Mouse (Mus musculus) heart, embryonic 10.5 days (tissue): ENCODE results near the gene Slc44a1. TPM values are rescaled to one million over a fixed set of nuclear protein-coding genes. Genes with fewer than 3 reads are reported as not detected.

Experiments
- DNase-seq: peaks from one replicate; pipeline ENCODE4 v3.0.0-alpha.2; 2017; ENCODE audit warnings: low spot score
- H3K27ac ChIP-seq: fragments of 300-500 bp; sonication (generic); 2 replicates; pipeline ENCODE4 v1.5.1; 2016; ENCODE audit warnings: mild to moderate bottlenecking
- H3K27me3 ChIP-seq: fragments of 300-500 bp; sonication (generic); 2 replicates; pipeline ENCODE4 v1.6.1; 2016; ENCODE audit warnings: mild to moderate bottlenecking; ENCODE audit not compliant: poor library complexity, insufficient read depth, severe bottlenecking
- H3K36me3 ChIP-seq: fragments of 300-500 bp; sonication (generic); 2 replicates; pipeline ENCODE4 v1.6.1; 2016; ENCODE audit warnings: mild to moderate bottlenecking, moderate library complexity
- H3K4me1 ChIP-seq: fragments of 300-500 bp; sonication (generic); 2 replicates; pipeline ENCODE4 v1.6.1; 2016; ENCODE audit warnings: mild to moderate bottlenecking
- H3K4me3 ChIP-seq: fragments of 300-500 bp; sonication (generic); 2 replicates; pipeline ENCODE4 v1.5.1; 2016; ENCODE audit warnings: mild to moderate bottlenecking, moderate library complexity
- H3K9me3 ChIP-seq: fragments of 300-500 bp; sonication (generic); 2 replicates; pipeline ENCODE4 v1.6.1; 2016; ENCODE audit warnings: mild to moderate bottlenecking, moderate library complexity
- WGBS: fragments of 180-500 bp; shearing (Covaris S2); methylation state at CpG from one replicate; pipeline ENCODE4 v1.1.7; 2016; 5-methylcytosine and 5-hydroxymethylcytosine counted together
- polyA plus RNA-seq: library from polyadenylated mRNA; unstranded; fragments of >200 nt; fragmentation: Nextera tagmentation; extraction: Ambion mirVana; gene quantifications from 2 replicates; pipeline ENCODE4 v1.2.1, GENCODE M21; 2016

The Slc44a1 gene
- polyA plus RNA-seq, 1 experiment from 2014 or later, result 15.9 TPM

DNA sequence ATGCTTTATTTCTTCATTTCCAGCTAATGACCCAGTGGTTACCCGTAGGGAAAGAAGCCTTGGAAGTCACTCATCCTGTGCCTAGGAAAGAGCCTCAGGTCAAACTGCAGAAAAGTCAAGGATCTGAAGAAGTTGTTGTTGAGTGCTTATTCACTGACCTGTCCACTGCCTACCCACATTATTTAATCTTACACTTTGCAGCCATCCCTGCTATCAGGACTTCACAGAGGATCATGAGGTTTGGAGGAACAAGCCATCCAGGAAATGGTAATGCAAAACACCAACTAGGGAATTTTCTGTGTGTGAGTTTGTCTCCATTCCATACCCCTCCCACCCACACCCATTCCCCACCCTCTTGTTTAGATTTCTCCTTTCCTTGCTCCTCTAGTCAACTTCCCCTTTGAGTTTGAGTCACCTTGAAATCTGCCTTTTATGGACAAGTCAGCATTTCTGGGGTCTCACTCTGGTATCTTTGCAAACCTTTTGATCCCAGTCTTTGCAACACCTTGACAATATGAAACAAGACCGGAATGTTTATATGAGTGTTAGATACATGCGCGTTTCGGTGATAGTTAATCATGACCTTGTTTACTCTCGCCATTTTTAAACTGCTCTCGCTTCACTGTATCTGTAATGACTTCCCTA lies 1.3 kb upstream of the Slc44a1 start:
- Histone ChIP-seq H3K4me1 (peaks cover 43% of the 10 kb centered on the region), H3K27ac (peak overlapping the region; percentile 96; the same call in 1 of the 2 replicates), H3K9me3 (no peaks in the 10 kb centered on the region), H3K4me3 (peak overlapping the region; percentile 97; the same call in 1 of the 2 replicates), H3K36me3 (no peaks in the 10 kb centered on the region), H3K27me3 (no peaks in the 10 kb centered on the region)
- DNase-seq, result no peak
- WGBS, result 73% methylated on average over 7 of the region's 7 CpGs

DNA sequence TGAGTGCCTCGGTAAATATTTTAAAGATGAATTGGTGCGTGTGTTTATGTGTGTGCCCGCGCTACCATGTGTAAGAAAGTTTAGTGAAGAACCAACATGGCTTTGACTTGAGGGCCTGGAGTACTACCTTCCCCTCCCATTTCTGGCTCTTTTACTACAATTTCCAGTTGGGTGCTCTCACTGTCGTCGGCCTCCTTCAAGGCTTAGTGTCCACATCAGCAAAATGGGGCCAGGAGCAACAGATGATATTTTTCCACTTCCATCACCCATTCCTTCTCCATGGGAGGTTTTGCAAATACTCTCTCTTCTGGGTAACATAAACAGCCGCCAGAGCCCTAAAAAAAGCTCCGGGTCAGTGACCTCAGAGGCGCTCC lies 590 bp upstream of the Slc44a1 start:
- Histone ChIP-seq H3K9me3 (no peaks in the 10 kb centered on the region), H3K27ac (peak overlapping the region; percentile 96), H3K4me3 (peak overlapping the region; percentile 97), H3K27me3 (no peaks in the 10 kb centered on the region), H3K4me1 (peaks cover 43% of the 10 kb centered on the region), H3K36me3 (no peaks in the 10 kb centered on the region)
- DNase-seq, result no peak
- WGBS, result 14% methylated on average over 9 of the region's 9 CpGs

DNA sequence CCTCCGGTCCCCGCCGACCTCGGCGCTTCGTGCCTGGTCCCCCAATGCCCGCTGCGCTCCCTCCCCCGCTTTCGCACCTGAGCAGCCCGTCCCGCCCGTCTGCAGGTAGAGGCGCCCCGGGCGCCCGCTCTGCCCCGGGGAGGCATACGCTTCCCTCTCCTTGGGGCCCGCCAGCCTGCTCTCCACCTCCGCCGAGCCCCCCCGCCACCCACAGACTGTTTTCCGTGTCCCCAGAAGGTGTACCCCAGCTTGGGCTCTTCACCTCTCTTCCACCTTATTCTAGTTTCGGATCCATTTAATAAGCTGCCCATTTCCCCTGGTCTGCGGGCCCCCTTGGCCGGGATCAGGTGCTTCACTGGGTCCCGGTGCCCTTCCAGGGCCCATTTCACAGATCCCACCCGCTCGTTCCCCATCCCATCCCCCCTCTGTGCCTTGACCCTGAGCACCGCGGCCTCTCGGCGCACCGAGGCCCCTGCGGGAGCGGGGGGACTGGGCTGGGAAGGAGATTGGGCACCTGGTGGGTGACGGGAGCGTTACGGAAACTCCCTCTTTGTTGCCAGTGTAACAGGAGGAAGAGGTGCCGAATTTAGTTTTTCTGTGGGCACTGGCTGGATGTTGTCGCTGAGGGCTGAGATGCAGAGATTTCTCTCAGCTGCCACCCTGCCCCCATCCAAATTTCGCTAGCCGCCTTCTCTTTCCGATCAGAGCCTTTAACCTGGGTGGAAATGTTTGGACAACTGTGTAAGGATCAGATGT lies 781 bp downstream of the Slc44a1 start:
- peak; percentile 75 for DNase-seq
- H3K27me3 ChIP-seq, result no peaks in the 10 kb centered on the region
- H3K4me1 ChIP-seq, result peaks cover 43% of the 10 kb centered on the region
- WGBS, result under 1% methylated on average over 44 of the region's 45 CpGs
- peak overlapping the region; percentile 97 for H3K4me3 ChIP-seq
- H3K9me3 ChIP-seq, result no peaks in the 10 kb centered on the region
- peak overlapping the region; percentile 96 for H3K27ac ChIP-seq
- H3K36me3 ChIP-seq, result no peaks in the 10 kb centered on the region

DNA sequence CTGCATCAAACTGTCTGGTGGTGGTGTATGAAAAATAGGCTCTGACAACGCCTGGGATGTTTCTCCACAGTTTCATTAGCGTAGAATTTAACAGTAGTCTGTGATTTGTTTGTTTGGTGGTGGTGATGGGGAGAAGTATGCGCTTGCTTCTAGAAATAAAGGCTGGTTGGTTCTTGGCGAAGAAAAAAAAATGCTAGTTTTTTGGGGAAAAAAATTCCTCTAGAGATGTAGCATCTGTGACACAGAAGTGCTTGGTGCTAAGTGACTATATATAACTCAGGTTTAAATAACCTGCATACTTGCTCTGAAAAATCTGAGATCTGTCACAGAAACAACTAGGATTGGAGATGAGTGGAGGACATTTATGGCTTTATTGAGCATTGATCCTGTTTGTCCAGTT lies 1.5 kb downstream of the Slc44a1 start:
- WGBS, result 32% methylated on average over 4 of the region's 4 CpGs
- H3K4me3 ChIP-seq, result peak overlapping the region; percentile 97
- no peaks in the 10 kb centered on the region for H3K36me3 ChIP-seq
- H3K9me3 ChIP-seq, result no peaks in the 10 kb centered on the region
- H3K4me1 ChIP-seq, result peaks cover 43% of the 10 kb centered on the region
- no peak for DNase-seq
- H3K27ac ChIP-seq, result no peak overlapping the region
- no peaks in the 10 kb centered on the region for H3K27me3 ChIP-seq

DNA sequence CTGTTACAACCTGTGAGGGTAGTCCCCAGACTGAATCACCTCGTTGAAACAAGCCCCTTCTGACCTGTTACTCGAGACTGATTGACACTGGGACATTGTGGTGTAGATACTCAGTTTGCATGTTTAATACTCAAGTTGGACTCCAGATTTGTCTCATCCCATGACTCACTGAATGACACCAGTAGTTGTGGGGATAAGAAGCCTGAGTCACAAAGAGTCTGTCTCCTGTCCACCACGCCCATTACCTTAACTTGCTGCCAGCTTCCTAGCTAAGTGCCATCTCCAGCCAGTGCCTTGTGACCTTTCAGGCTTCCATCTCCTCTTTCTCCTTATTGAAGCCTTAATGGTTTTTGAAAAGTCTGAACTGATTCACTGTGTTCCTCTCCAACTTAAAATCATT lies 6.0 kb downstream of the Slc44a1 start:
- 82% methylated on average over 3 of the region's 3 CpGs for WGBS
- no peaks in the 10 kb centered on the region for H3K27me3 ChIP-seq
- H3K4me3 ChIP-seq, result no peak overlapping the region
- no peak overlapping the region for H3K27ac ChIP-seq
- H3K9me3 ChIP-seq, result no peaks in the 10 kb centered on the region
- no peak for DNase-seq
- peaks cover 30% of the 10 kb centered on the region for H3K4me1 ChIP-seq
- H3K36me3 ChIP-seq, result no peaks in the 10 kb centered on the region; the same call in 1 of the 2 replicates

DNA sequence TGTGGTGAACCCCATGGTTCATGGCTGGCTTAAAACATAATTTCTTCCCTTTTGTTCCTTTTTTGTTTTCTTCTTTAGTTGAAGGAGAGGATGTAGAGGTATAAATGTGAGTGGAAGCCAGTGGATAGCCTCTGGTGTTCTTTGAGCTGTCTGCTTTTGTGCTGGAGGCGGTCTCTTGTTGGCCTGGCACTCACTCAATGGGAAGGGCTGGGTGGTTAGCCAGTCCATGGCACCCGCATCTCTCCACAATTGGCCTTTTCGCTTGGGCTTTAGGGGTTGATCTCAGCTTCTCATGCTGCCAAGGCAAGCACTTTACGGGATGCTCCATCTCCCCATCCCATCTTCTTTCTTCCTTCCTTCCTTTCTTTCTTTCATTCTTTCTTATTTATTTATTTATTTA lies 7.6 kb downstream of the Slc44a1 start:
- WGBS, result 96% methylated on average over 4 of the region's 4 CpGs
- H3K4me3 ChIP-seq, result no peak overlapping the region
- no peaks in the 10 kb centered on the region for H3K9me3 ChIP-seq
- no peaks in the 10 kb centered on the region for H3K27me3 ChIP-seq
- no peaks in the 10 kb centered on the region; the same call in 1 of the 2 replicates for H3K36me3 ChIP-seq
- H3K27ac ChIP-seq, result no peak overlapping the region
- peak; percentile 51 for DNase-seq
- H3K4me1 ChIP-seq, result peaks cover 31% of the 10 kb centered on the region

DNA sequence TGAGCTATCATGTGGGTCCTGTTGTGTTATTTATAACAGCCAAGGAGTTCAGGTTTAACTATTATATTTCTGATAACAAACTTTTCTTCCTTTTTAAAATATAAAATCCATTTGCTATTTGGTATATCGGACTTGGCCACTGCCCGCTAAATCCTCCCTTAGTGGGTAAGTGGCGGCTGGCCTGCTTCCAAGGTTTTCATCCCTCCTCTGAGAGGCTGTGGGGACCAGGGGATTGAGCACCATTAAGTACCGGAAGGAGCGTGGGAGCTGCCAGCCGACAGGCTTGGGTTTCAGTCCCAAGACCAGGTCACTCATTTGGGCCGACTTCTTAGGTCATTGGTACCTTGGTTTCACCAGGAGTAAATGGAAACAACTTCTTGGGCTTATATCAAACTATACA lies 10.5 kb downstream of the Slc44a1 start:
- H3K27ac ChIP-seq, result no peak overlapping the region
- H3K27me3 ChIP-seq, result no peaks in the 10 kb centered on the region
- H3K9me3 ChIP-seq, result no peaks in the 10 kb centered on the region
- DNase-seq, result peak; percentile 62
- no peak overlapping the region for H3K4me3 ChIP-seq
- 73% methylated on average over 7 of the region's 7 CpGs for WGBS
- no peaks in the 10 kb centered on the region; the same call in 1 of the 2 replicates for H3K36me3 ChIP-seq
- peaks cover 35% of the 10 kb centered on the region for H3K4me1 ChIP-seq

DNA sequence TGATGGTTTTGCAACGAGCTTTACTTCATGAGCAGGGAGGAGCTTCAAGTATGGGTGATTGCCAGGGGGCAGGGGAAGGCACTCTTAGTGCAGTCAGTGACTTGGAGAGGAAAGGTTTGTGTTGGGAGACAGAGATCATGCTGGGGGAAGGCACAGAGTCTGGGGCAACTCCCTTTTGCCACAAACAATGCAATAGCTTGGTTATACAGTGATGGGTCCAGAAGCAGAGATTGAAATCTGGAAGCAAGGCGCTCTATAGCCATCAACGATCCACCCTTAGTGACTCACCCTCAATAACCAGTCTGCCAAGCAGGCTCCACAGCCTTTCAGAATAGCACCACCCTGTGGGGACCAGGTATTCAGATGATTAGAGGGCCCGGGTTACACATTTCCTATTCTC lies 11.7 kb downstream of the Slc44a1 start:
- no peaks in the 10 kb centered on the region; the same call in 1 of the 2 replicates for H3K36me3 ChIP-seq
- no peak overlapping the region for H3K4me3 ChIP-seq
- no peaks in the 10 kb centered on the region for H3K9me3 ChIP-seq
- peak overlapping the region; percentile 13; the same call in 1 of the 2 replicates for H3K27ac ChIP-seq
- no peak for DNase-seq
- no peaks in the 10 kb centered on the region for H3K27me3 ChIP-seq
- H3K4me1 ChIP-seq, result peaks cover 35% of the 10 kb centered on the region
- WGBS, result 55% methylated on average over 4 of the region's 4 CpGs

DNA sequence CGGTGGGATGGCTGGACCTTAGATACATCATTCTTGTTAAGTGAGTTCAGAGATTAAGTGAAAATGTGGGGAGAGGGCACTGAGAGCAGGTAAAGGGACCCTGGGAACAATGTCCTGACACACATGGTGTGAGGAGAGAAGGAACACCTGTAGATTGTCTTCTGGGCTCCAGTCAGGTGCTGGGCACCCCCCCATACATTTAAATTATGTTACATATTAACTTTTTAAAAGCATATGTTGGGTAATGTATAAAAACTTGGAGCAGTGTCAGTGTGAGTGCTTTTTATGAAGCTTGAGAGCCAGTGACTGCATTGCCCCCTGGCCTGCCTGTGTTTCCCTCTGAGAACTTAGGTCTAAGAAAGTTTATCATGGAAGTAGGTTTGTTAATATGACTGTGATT lies 12.2 kb downstream of the Slc44a1 start:
- no peaks in the 10 kb centered on the region for H3K9me3 ChIP-seq
- 35% methylated on average over 1 of the region's 1 CpGs for WGBS
- no peak for DNase-seq
- no peaks in the 10 kb centered on the region for H3K36me3 ChIP-seq
- H3K27ac ChIP-seq, result peak overlapping the region; percentile 80; the same call in 1 of the 2 replicates
- peaks cover 35% of the 10 kb centered on the region for H3K4me1 ChIP-seq
- H3K27me3 ChIP-seq, result no peaks in the 10 kb centered on the region
- H3K4me3 ChIP-seq, result no peak overlapping the region

DNA sequence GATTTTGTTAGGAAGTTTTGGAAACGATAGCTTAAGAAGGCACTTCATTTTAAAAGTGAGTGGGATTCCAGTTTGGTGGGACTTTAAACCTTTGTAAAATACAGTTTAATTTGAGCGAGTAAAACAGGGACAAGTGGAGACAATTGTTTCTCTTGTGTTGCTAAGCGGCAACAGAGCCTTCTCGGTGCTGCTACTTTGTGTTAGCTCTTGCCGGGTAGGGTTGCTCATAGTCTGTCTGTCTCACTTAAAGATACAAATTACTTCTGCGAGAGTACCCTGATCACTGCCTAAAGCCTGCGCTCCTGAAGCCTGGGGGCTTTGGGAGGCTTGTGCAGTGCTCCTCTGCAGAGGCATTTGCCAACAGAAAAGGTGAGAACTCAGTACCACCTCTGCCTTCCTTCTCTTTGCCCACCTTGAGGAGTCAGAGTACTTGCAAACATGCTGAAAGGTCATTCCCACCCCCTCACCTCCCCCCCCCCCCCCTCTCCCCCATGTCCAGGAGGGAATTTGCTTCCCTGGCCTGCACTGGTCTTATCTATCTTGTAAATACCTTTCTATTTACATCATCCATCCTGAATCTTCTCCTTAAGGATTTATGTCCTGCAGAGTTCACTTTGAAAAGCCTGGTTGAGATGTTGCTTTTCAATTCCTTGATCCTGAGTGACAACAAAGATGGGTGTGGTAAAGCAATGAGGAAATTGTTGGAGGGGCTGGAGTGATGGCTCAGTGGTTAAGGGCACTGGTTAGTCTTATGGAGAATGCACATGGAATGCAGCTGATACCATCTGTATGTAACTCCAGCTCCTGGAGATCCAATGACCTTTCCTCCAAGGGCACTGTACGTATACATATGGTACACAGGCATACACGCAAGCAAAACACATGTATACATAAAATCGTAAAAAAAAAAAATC lies 13.0 kb downstream of the Slc44a1 start:
- H3K36me3 ChIP-seq, result no peaks in the 10 kb centered on the region
- DNase-seq, result no peak
- H3K27ac ChIP-seq, result peak overlapping the region; percentile 80; the same call in 1 of the 2 replicates
- 35% methylated on average over 10 of the region's 10 CpGs for WGBS
- H3K4me1 ChIP-seq, result peaks cover 35% of the 10 kb centered on the region
- no peaks in the 10 kb centered on the region for H3K27me3 ChIP-seq
- H3K9me3 ChIP-seq, result no peaks in the 10 kb centered on the region
- 0 out of 2 replicates have a peak overlapping the region, but pooled peaks have one; percentile 12 for H3K4me3 ChIP-seq

DNA sequence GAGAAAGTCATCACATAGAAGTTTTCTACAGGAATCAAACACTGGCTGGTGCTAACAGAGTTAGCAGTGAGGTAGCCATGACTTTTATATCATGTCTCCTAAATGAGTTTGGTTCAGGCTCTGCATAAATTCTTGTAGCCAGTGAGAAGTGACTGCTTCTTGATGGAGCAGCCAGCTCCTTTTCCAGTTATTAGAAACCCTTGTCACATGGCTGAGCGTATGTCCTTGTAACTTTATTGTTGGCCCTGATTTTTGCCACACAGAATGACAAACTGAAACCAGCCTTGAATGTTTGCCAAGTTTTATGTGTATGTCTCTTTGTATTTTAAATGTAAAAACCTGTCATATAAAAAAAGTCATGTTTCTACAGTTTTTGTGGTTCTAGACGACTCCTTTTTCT lies 15.7 kb downstream of the Slc44a1 start:
- H3K4me1 ChIP-seq, result peaks cover 26% of the 10 kb centered on the region
- no peak overlapping the region for H3K27ac ChIP-seq
- H3K36me3 ChIP-seq, result no peaks in the 10 kb centered on the region
- H3K27me3 ChIP-seq, result no peaks in the 10 kb centered on the region
- DNase-seq, result no peak
- no peaks in the 10 kb centered on the region for H3K9me3 ChIP-seq
- H3K4me3 ChIP-seq, result no peak overlapping the region
- WGBS, result 86% methylated on average over 2 of the region's 2 CpGs

DNA sequence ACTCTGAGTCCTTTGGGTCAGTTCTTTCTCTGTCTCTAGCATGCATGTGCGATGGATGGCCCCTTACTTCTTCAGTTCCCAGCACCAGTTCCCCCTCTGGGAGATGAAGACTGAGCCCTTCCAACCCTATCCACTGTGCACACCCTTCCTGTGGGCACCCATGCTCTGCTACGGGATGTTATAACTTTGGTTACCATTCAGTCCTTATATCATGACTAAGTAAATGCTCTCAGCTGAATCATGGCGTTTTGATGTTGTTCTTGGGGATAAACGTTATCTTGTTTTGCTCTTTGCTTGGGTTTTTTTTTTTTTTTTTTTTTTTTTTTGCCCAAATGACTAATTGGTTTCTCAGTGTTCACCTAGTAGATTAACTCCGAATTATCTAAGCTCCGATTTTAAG lies 16.4 kb downstream of the Slc44a1 start:
- H3K27me3 ChIP-seq, result no peaks in the 10 kb centered on the region
- no peaks in the 10 kb centered on the region for H3K9me3 ChIP-seq
- WGBS, result 85% methylated on average over 6 of the region's 6 CpGs
- no peaks in the 10 kb centered on the region for H3K36me3 ChIP-seq
- peaks cover 21% of the 10 kb centered on the region for H3K4me1 ChIP-seq
- no peak overlapping the region for H3K4me3 ChIP-seq
- DNase-seq, result no peak
- no peak overlapping the region for H3K27ac ChIP-seq
